Mouse (Mus musculus): Measurements from ENCODE around the gene Plxna2. TPM values are rescaled to one million over a fixed set of nuclear protein-coding genes. Genes with fewer than 3 reads are reported as not detected.
A peak's percentile ranks its signal among the peaks of the same experiment; 100 is the strongest.

Gene Plxna2
- polyA plus RNA-seq, 1 experiment, result 7.9 TPM

DNA sequence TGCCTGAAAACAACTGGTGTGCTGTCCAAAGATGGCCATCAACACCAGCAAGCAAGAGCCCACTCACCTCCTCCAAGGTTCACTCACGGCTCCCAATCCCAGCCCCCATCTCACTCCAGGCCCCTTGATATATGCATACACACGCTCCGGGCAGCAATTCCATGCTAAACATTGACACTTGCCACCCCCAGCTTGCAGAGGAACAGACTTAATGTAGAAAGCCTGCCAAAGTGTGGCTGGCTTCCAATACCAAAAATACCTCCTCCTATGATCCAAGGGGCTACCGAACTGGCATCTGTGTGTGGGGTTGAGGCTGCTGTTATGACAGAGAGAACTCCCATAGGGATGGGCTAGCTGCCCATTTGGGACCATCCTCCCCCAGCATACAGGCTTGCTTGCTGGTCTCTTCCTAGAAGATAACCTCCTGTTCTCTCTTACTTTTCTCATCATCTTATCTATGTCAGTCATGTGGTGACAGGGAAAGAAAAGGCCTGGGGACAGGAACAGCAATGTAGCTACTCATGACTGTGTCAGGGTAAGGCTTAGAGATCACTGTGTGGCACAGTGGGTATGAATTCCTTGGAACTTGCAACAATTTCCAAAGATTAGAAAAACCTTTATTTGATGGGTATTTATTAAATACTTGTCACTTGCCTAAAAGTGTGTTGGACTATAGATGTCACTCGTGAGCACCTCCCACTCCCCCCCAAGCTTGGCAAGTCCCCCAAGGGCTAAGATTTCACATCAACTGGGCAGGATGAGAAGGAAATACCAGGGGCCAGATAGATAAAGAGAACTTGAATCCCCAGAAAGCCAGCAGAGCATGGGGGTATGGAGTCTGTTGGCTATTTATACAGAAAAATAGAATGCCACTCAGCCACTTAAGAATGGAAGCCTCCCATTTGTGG, 3.8 kb upstream of the Plxna2 start:
- no peak for TF ChIP-seq CTCF (IDR thresholded peaks at IDR 0.05; ENCODE audit: control insufficient read depth, insufficient read depth, insufficient replicate concordance, low read depth, low read length)
- no peak for TF ChIP-seq POLR2A (IDR thresholded peaks at IDR 0.05; ENCODE audit: control insufficient read depth, low read depth, low read length)
- no peaks in the 10 kb centered on the region for H3K27me3 ChIP-seq (ENCODE audit: control insufficient read depth, insufficient read depth, low read length)
- peaks cover 3% of the 10 kb centered on the region for H3K4me1 ChIP-seq (ENCODE audit: control insufficient read depth, insufficient read depth, low read length)
- H3K4me3 ChIP-seq (ENCODE audit: control insufficient read depth, low read depth, low read length), result no peak overlapping the region
- H3K27ac ChIP-seq (ENCODE audit: control insufficient read depth, insufficient read depth, low read depth, low read length), result no peak overlapping the region
- no peaks in the 10 kb centered on the region for H3K36me3 ChIP-seq (ENCODE audit: control insufficient read depth, insufficient read depth, low read length)

DNA sequence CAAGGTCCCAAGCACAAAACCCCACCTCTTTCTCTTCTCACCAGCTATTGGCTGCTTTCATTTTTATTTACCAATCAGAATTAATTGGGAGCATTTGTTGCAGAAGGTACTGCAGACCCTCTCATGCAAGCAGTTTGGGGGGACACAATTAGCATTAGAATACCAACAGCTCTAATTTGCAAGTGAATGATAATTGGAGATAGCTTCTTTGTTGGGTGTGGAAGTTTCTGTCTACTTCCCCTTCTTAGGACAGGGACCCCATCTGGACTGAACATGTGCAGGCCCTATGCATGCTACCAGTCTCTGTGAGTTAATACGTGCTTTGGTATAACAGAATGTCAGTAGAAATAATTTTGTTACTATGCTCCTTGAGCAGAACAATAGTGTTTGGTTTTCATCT, 1.9 kb upstream of the Plxna2 start:
- Histone ChIP-seq H3K27ac (ENCODE audit: control insufficient read depth, insufficient read depth, low read depth, low read length) (no peak overlapping the region), H3K27me3 (ENCODE audit: control insufficient read depth, insufficient read depth, low read length) (no peaks in the 10 kb centered on the region), H3K36me3 (ENCODE audit: control insufficient read depth, insufficient read depth, low read length) (no peaks in the 10 kb centered on the region), H3K4me1 (ENCODE audit: control insufficient read depth, insufficient read depth, low read length) (peaks cover 12% of the 10 kb centered on the region), H3K4me3 (ENCODE audit: control insufficient read depth, low read depth, low read length) (no peak overlapping the region)
- no peak for TF ChIP-seq POLR2A (IDR thresholded peaks at IDR 0.05; ENCODE audit: control insufficient read depth, low read depth, low read length)
- no peak for TF ChIP-seq CTCF (IDR thresholded peaks at IDR 0.05; ENCODE audit: control insufficient read depth, insufficient read depth, insufficient replicate concordance, low read depth, low read length)

DNA sequence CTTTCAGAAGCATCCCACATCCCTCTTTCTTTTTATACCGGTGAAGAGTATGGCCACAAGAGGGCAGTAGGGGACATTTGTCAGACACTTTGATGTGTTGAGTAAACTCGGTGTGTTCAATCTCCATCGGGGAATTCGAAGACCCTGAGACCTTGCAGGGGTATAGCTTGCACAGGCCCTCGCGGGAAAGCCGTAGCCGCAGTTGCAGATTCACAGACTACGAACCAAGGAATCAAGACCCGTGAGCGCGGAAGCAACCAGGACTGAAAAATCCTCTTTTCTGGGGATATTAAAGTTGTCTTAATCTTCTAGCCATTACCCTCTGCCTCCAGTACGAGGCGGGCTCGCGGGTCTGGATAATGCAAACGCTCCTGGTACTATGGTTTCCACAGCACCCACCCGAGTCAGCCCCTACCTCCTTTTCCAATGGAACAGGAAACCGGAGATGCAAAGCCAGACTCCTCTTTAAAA, 858 bp downstream of the Plxna2 start:
- Histone ChIP-seq H3K27me3 (ENCODE audit: control insufficient read depth, insufficient read depth, low read length) (no peaks in the 10 kb centered on the region), H3K36me3 (ENCODE audit: control insufficient read depth, insufficient read depth, low read length) (no peaks in the 10 kb centered on the region), H3K4me3 (ENCODE audit: control insufficient read depth, low read depth, low read length) (peak overlapping the region; percentile 28), H3K4me1 (ENCODE audit: control insufficient read depth, insufficient read depth, low read length) (peaks cover 12% of the 10 kb centered on the region), H3K27ac (ENCODE audit: control insufficient read depth, insufficient read depth, low read depth, low read length) (no peak overlapping the region)
- TF ChIP-seq POLR2A (IDR thresholded peaks at IDR 0.05; ENCODE audit: control insufficient read depth, low read depth, low read length) (no peak), CTCF (IDR thresholded peaks at IDR 0.05; ENCODE audit: control insufficient read depth, insufficient read depth, insufficient replicate concordance, low read depth, low read length) (no peak)

- TF ChIP-seq POLR2A (IDR thresholded peaks at IDR 0.05; ENCODE audit: control insufficient read depth, low read depth, low read length) (no peak), CTCF (IDR thresholded peaks at IDR 0.05; ENCODE audit: control insufficient read depth, insufficient read depth, insufficient replicate concordance, low read depth, low read length) (no peak)
- Histone ChIP-seq H3K36me3 (ENCODE audit: control insufficient read depth, insufficient read depth, low read length) (no peaks in the 10 kb centered on the region), H3K27ac (ENCODE audit: control insufficient read depth, insufficient read depth, low read depth, low read length) (no peak overlapping the region), H3K27me3 (ENCODE audit: control insufficient read depth, insufficient read depth, low read length) (no peaks in the 10 kb centered on the region), H3K4me3 (ENCODE audit: control insufficient read depth, low read depth, low read length) (peak overlapping the region; percentile 92), H3K4me1 (ENCODE audit: control insufficient read depth, insufficient read depth, low read length) (peaks cover 12% of the 10 kb centered on the region)
Measured at GRCm38 (mm10) chr1:194619353-194620244, 1.6 kb downstream of the Plxna2 start.

GRCm38 (mm10) chr1:194620245-194620991, 2.4 kb downstream of the Plxna2 start:
- H3K27ac ChIP-seq (ENCODE audit: control insufficient read depth, insufficient read depth, low read depth, low read length), result no peak overlapping the region
- H3K27me3 ChIP-seq (ENCODE audit: control insufficient read depth, insufficient read depth, low read length), result no peaks in the 10 kb centered on the region
- peak overlapping the region; percentile 92 for H3K4me3 ChIP-seq (ENCODE audit: control insufficient read depth, low read depth, low read length)
- TF ChIP-seq POLR2A (IDR thresholded peaks at IDR 0.05; ENCODE audit: control insufficient read depth, low read depth, low read length) (no peak), CTCF (IDR thresholded peaks at IDR 0.05; ENCODE audit: control insufficient read depth, insufficient read depth, insufficient replicate concordance, low read depth, low read length) (no peak)
- H3K36me3 ChIP-seq (ENCODE audit: control insufficient read depth, insufficient read depth, low read length), result no peaks in the 10 kb centered on the region
- peaks cover 12% of the 10 kb centered on the region for H3K4me1 ChIP-seq (ENCODE audit: control insufficient read depth, insufficient read depth, low read length)

DNA sequence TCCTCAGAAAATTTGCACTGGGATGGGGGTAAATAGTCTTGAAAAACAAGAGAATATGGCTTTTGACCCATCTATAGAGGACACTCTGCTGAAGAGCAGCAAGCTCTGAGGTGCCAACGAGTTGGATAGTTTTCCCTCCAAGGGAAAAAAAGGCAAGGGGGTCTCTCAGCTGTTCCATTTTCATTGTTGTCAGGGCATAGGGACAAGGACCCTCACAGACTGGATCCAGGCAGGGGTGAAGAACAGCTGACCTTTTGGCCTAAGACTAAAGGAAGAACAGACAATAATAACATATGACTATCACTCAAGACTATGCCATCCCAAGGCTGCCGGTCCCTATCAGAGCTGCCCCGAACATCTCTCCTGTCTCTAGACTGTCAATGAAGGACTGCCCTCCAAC, 4.2 kb downstream of the Plxna2 start:
- no peaks in the 10 kb centered on the region for H3K27me3 ChIP-seq (ENCODE audit: control insufficient read depth, insufficient read depth, low read length)
- H3K36me3 ChIP-seq (ENCODE audit: control insufficient read depth, insufficient read depth, low read length), result no peaks in the 10 kb centered on the region
- H3K27ac ChIP-seq (ENCODE audit: control insufficient read depth, insufficient read depth, low read depth, low read length), result no peak overlapping the region
- H3K4me3 ChIP-seq (ENCODE audit: control insufficient read depth, low read depth, low read length), result no peak overlapping the region
- TF ChIP-seq CTCF (IDR thresholded peaks at IDR 0.05; ENCODE audit: control insufficient read depth, insufficient read depth, insufficient replicate concordance, low read depth, low read length), result no peak
- TF ChIP-seq POLR2A (IDR thresholded peaks at IDR 0.05; ENCODE audit: control insufficient read depth, low read depth, low read length), result no peak
- peaks cover 12% of the 10 kb centered on the region for H3K4me1 ChIP-seq (ENCODE audit: control insufficient read depth, insufficient read depth, low read length)

Data from testis, adult 2 months (tissue).